In the genomic region with DNA sequence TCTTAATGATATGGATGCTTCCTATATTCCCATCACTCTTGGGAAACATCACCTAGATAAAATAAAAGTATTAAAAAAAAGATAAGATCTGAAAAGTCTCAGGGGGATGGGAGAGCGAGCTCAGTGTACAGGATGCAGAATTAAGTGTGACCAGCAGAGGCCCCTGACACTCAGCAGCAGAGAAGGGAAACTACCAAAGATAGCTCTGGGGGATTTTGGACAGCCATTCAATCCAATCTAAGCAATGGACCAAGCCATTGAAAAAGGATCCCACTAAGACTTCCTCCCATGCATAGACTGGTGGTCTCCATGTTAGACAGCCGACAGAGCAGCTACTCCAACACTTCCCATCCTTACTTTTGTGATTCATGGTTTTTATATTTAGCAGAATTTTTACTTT, we compare ENCODE assay signal across 22 mouse cellular contexts.
DNase-seq lines count a peak whose midpoint lies in the region; TF ChIP-seq lines count a peak whose summit lies in the region.
"Had no signal": no experiment of that assay in that cellular context is flagged by ENCODE, and none has a peak within 500 bp of the region (broad histone marks: within the 10 kb centered on the region; RNA-seq: fewer than 3 reads in every experiment).

No protein-coding gene starts in this region.

- TF ChIP-seq POLR2A in ES-Bruce4 (IDR thresholded peaks at IDR 0.05; ENCODE audit: insufficient read depth, low read length) = no peak

- H3K27me3 ChIP-seq in ES-Bruce4 (ENCODE audit: control insufficient read depth, insufficient read depth, low read length, poor library complexity, severe bottlenecking) = no peaks in the 10 kb centered on the region
- H3K27me3 ChIP-seq: forebrain, embryonic 13.5 days; midbrain, embryonic 15.5 days; neural tube, embryonic 13.5 days had no signal

- H3K36me3 ChIP-seq in ES-Bruce4 (ENCODE audit: control insufficient read depth, insufficient read depth, low read length, poor library complexity, severe bottlenecking) = no peaks in the 10 kb centered on the region
- H3K36me3 ChIP-seq: hindbrain, embryonic 10.5 days; midbrain, embryonic 15.5 days; neural tube, embryonic 13.5 days had no signal

- H3K4me1 ChIP-seq in ES-Bruce4 (ENCODE audit: control insufficient read depth, insufficient read depth, low read length) = no peaks in the 10 kb centered on the region
- H3K4me1 ChIP-seq: forebrain, embryonic 13.5 days; midbrain, embryonic 15.5 days; neural tube, embryonic 13.5 days had no signal

- TF ChIP-seq EP300 in ES-Bruce4 (IDR thresholded peaks at IDR 0.05; ENCODE audit: insufficient read depth, low read depth, low read length) = no peak

- no peak overlapping the region for H3K4me3 ChIP-seq in layer of hippocampus, adult 2 months
- H3K4me3 ChIP-seq in ES-Bruce4 (ENCODE audit: low read depth, low read length) = no peak overlapping the region
- H3K4me3 ChIP-seq: forebrain, embryonic 13.5 days; hindbrain, embryonic 10.5 days; midbrain, embryonic 15.5 days; myocyte; neural tube, embryonic 13.5 days had no signal

- H3K9ac ChIP-seq in ES-Bruce4 (ENCODE audit: low read depth, poor library complexity, severe bottlenecking) = no peak overlapping the region
- H3K9ac ChIP-seq: forebrain, embryonic 13.5 days; midbrain, embryonic 15.5 days; neural tube, embryonic 13.5 days had no signal

- no peaks in the 10 kb centered on the region for H3K9me3 ChIP-seq in ES-Bruce4 (replicated peaks; ENCODE audit: control insufficient read depth, insufficient read depth, low read length, poor library complexity, severe bottlenecking)
- H3K9me3 ChIP-seq: forebrain, embryonic 13.5 days; hindbrain, embryonic 10.5 days; midbrain, embryonic 15.5 days; neural tube, embryonic 13.5 days had no signal

- peak; percentile 37 for TF ChIP-seq CTCF in layer of hippocampus, adult 2 months (conservative IDR thresholded peaks at IDR 0.05)
- peak; percentile 3 for TF ChIP-seq CTCF in ES-Bruce4 (IDR thresholded peaks at IDR 0.05; ENCODE audit: low read depth, low read length)

- no peak for DNase-seq in layer of hippocampus, adult 2 months (ENCODE audit: low spot score in 2 of 2)
- no peak for DNase-seq in layer of hippocampus, postnatal 10 days (ENCODE audit: low spot score in 2 of 2)
- DNase-seq in A20 (ENCODE audit: low read depth, low spot score) (peak; percentile 2), ZHBTc4 (ENCODE audit: low read depth, low spot score) (peak; percentile 49)
- no peak for DNase-seq in right cerebral cortex, postnatal 10 days (ENCODE audit: low spot score in 2 of 2)
- DNase-seq in thymus, postnatal 36 days = no peak
- DNase-seq: adrenal gland, postnatal 36 days; cerebellum, adult 11 months; cerebellum, postnatal 10 days; heart, postnatal 10 days; kidney, adult 11 months; layer of hippocampus, postnatal 36 days; lung, postnatal 10 days; retina, postnatal 1 day; thymus, postnatal 14 days had no signal

- H3K27ac ChIP-seq in layer of hippocampus, adult 2 months = no peak overlapping the region
- no peak overlapping the region for H3K27ac ChIP-seq in ES-Bruce4 (ENCODE audit: insufficient read depth, low read length)
- H3K27ac ChIP-seq: forebrain, embryonic 13.5 days; hindbrain, embryonic 10.5 days; hindbrain, postnatal 0 days; midbrain, embryonic 15.5 days; neural tube, embryonic 13.5 days had no signal

Comparison
In these comparisons a context has a peak if more than half of its experiments do, and no peak if none do; other contexts are left out.
1. DNase-seq: peak in A20 (single experiment) and ZHBTc4 (single experiment); none in layer of hippocampus, adult 2 months (0 of 2), layer of hippocampus, postnatal 10 days (0 of 2), right cerebral cortex, postnatal 10 days (0 of 2) and thymus, postnatal 36 days (0 of 2).